Mouse (Mus musculus) neural tube, embryonic 11.5 days (tissue): ENCODE data around the gene Ascl2. TPM values are rescaled to one million over a fixed set of nuclear protein-coding genes. Genes with fewer than 3 reads are reported as not detected.
A peak's percentile ranks its signal among the peaks of the same experiment; 100 is the strongest.

Experiments used
- ATAC-seq: fragments of 200-750 bp; cut with Nextera tagmentation; 2 replicates; pipeline ENCODE4 v1.8.0; 2017; ENCODE audit warnings: moderate number of reproducible peaks, mild to moderate bottlenecking, moderate TSS enrichment, moderate library complexity; ENCODE audit not compliant: insufficient read depth, low FRiP score, low TSS enrichment
- DNase-seq: peaks from one replicate; pipeline ENCODE4 v3.0.0-alpha.2; 2015; ENCODE audit warnings: low spot score
- H3K27ac ChIP-seq: fragments of 300-500 bp; sonication (generic); 2 replicates; pipeline ENCODE4 v1.5.1; 2014; ENCODE audit warnings: low read depth, mild to moderate bottlenecking, low read length
- H3K27me3 ChIP-seq: fragments of 300-500 bp; sonication (generic); 2 replicates; pipeline ENCODE4 v1.6.1; 2014; ENCODE audit warnings: mild to moderate bottlenecking, low read length, mixed read lengths; ENCODE audit not compliant: control insufficient read depth, insufficient read depth
- H3K36me3 ChIP-seq: fragments of 300-500 bp; sonication (generic); 2 replicates; pipeline ENCODE4 v1.6.1; 2014; ENCODE audit warnings: mild to moderate bottlenecking, low read length, moderate library complexity, mixed read lengths; ENCODE audit not compliant: control insufficient read depth, insufficient read depth
- H3K4me1 ChIP-seq: fragments of 300-500 bp; sonication (generic); 2 replicates; pipeline ENCODE4 v1.6.1; 2014; ENCODE audit warnings: low read length, mixed read lengths; ENCODE audit not compliant: control insufficient read depth, insufficient read depth
- H3K4me2 ChIP-seq: fragments of 300-500 bp; sonication (generic); 2 replicates; pipeline ENCODE4 v1.6.1; 2014; ENCODE audit warnings: low read depth, mild to moderate bottlenecking, moderate library complexity
- H3K4me3 ChIP-seq: fragments of 300-500 bp; sonication (generic); 2 replicates; pipeline ENCODE4 v1.5.1; 2014; ENCODE audit warnings: low read depth, low read length
- H3K9ac ChIP-seq: fragments of 300-500 bp; sonication (generic); 2 replicates; pipeline ENCODE4 v1.6.1; 2014; ENCODE audit warnings: mild to moderate bottlenecking, low read length
- H3K9me3 ChIP-seq: fragments of 300-500 bp; sonication (generic); 2 replicates; pipeline ENCODE4 v1.6.1; 2016; ENCODE audit warnings: low read length; ENCODE audit not compliant: control insufficient read depth
- whole genome bisulfite sequencing: fragments of 180-500 bp; shearing (Covaris S2); extraction: QIAGEN DNeasy Blood & Tissue Kit; methylation state at CpG from one replicate; pipeline ENCODE4 v1.1.7; 2014; 5-methylcytosine and 5-hydroxymethylcytosine counted together
- polyA plus RNA-seq: library from polyadenylated mRNA; unstranded; fragments of >200 nt; fragmentation: Nextera tagmentation; extraction: Ambion mirVana; gene quantifications from 2 replicates; pipeline ENCODE4 v1.2.1, GENCODE M21; 2014

Gene Ascl2
- polyA plus RNA-seq, 1 experiment from 2014 or later, result 0.66 TPM

- ATAC-seq (no peak), DNase-seq (peak; percentile 7)
- no peaks in the 10 kb centered on the region for H3K4me1 ChIP-seq
- no peak overlapping the region for H3K4me3 ChIP-seq
- H3K4me2 ChIP-seq, result no peak overlapping the region
- H3K9ac ChIP-seq, result no peak overlapping the region; the same call in 1 of the 2 replicates
- no peaks in the 10 kb centered on the region for H3K36me3 ChIP-seq
- H3K27me3 ChIP-seq, result no peaks in the 10 kb centered on the region
- WGBS, result 87% methylated on average over 6 of the region's 6 CpGs
- H3K27ac ChIP-seq, result 0 out of 2 replicates have a peak overlapping the region, but pooled peaks have one; percentile 14
- H3K9me3 ChIP-seq, result no peaks in the 10 kb centered on the region
Measured at GRCm38 (mm10) chr7:143005344-143006096, 36.5 kb upstream of the Ascl2 start.

- ATAC-seq, result no peak
- peak; percentile 4 for DNase-seq
- Histone ChIP-seq H3K4me2 (no peak within 1 kb of the TSS), H3K27me3 (no peaks in the 10 kb centered on the region), H3K4me3 (no peak within 1 kb of the TSS), H3K36me3 (no peaks in the 10 kb centered on the region), H3K4me1 (no peaks in the 10 kb centered on the region), H3K9me3 (no peaks in the 10 kb centered on the region), H3K27ac (0 out of 2 replicates have a peak within 1 kb of the TSS, but pooled peaks have one; percentile 14), H3K9ac (no peak within 1 kb of the TSS; the same call in 1 of the 2 replicates)
- 73% methylated on average over 4 of the region's 4 CpGs for WGBS
Measured at GRCm38 (mm10) chr7:143004727-143005343, 35.8 kb upstream of the Ascl2 start, which contains the start of gene Tspan32. Gene Tspan32 (plus strand): TSS chr7:143005046.

- H3K27me3 ChIP-seq, result no peaks in the 10 kb centered on the region
- no peaks in the 10 kb centered on the region for H3K4me1 ChIP-seq
- H3K9me3 ChIP-seq, result no peaks in the 10 kb centered on the region
- peak; percentile 8 for DNase-seq
- H3K4me2 ChIP-seq, result no peak overlapping the region
- H3K27ac ChIP-seq, result no peak overlapping the region
- H3K4me3 ChIP-seq, result no peak overlapping the region
- no peak for ATAC-seq
- H3K36me3 ChIP-seq, result no peaks in the 10 kb centered on the region
- 22% methylated on average over 3 of the region's 3 CpGs for WGBS
- no peak overlapping the region for H3K9ac ChIP-seq
Measured at GRCm38 (mm10) chr7:143002679-143003078, 33.6 kb upstream of the Ascl2 start.

- ATAC-seq (no peak), DNase-seq (peak; percentile 7)
- no peak overlapping the region for H3K9ac ChIP-seq
- no peak overlapping the region for H3K4me3 ChIP-seq
- no peaks in the 10 kb centered on the region for H3K9me3 ChIP-seq
- H3K27me3 ChIP-seq, result no peaks in the 10 kb centered on the region
- H3K4me2 ChIP-seq, result no peak overlapping the region
- WGBS, result 77% methylated on average over 3 of the region's 3 CpGs
- no peak overlapping the region for H3K27ac ChIP-seq
- no peaks in the 10 kb centered on the region for H3K4me1 ChIP-seq
- no peaks in the 10 kb centered on the region for H3K36me3 ChIP-seq
Measured at GRCm38 (mm10) chr7:142997403-142998150, 28.5 kb upstream of the Ascl2 start.

- WGBS, result 84% methylated on average over 2 of the region's 2 CpGs
- no peak for ATAC-seq
- no peak overlapping the region for H3K27ac ChIP-seq
Measured at GRCm38 (mm10) chr7:142996998-142997397, 27.9 kb upstream of the Ascl2 start.

GRCm38 (mm10) chr7:142995630-142996338 lies 26.7 kb upstream of the Ascl2 start:
- no peak overlapping the region for H3K4me2 ChIP-seq
- whole genome bisulfite sequencing, result 63% methylated on average over 3 of the region's 3 CpGs

More at GRCm38 (mm10) chr7:142996998-142997397, 27.9 kb upstream of the Ascl2 start:
- H3K4me3 ChIP-seq, result no peak overlapping the region
- no peaks in the 10 kb centered on the region for H3K36me3 ChIP-seq
- no peak overlapping the region for H3K9ac ChIP-seq
- DNase-seq, result no peak
- H3K4me2 ChIP-seq, result no peak overlapping the region
- H3K4me1 ChIP-seq, result no peaks in the 10 kb centered on the region
- no peaks in the 10 kb centered on the region for H3K9me3 ChIP-seq
- H3K27me3 ChIP-seq, result no peaks in the 10 kb centered on the region

GRCm38 (mm10) chr7:142995004-142995403 lies 25.9 kb upstream of the Ascl2 start:
- no peaks in the 10 kb centered on the region for H3K36me3 ChIP-seq
- no peak overlapping the region for H3K9ac ChIP-seq
- H3K4me1 ChIP-seq, result no peaks in the 10 kb centered on the region
- DNase-seq (no peak), ATAC-seq (no peak)
- no peaks in the 10 kb centered on the region for H3K27me3 ChIP-seq
- H3K9me3 ChIP-seq, result no peaks in the 10 kb centered on the region
- H3K4me2 ChIP-seq, result no peak overlapping the region
- H3K4me3 ChIP-seq, result no peak overlapping the region
- H3K27ac ChIP-seq, result no peak overlapping the region

More at GRCm38 (mm10) chr7:142995630-142996338, 26.7 kb upstream of the Ascl2 start:
- ATAC-seq (no peak), DNase-seq (no peak)
- H3K4me3 ChIP-seq, result no peak overlapping the region
- no peaks in the 10 kb centered on the region for H3K27me3 ChIP-seq
- H3K27ac ChIP-seq, result no peak overlapping the region
- H3K4me1 ChIP-seq, result no peaks in the 10 kb centered on the region
- H3K9me3 ChIP-seq, result no peaks in the 10 kb centered on the region
- no peaks in the 10 kb centered on the region for H3K36me3 ChIP-seq
- H3K9ac ChIP-seq, result no peak overlapping the region

- no peaks in the 10 kb centered on the region for H3K27me3 ChIP-seq
- H3K4me1 ChIP-seq, result no peaks in the 10 kb centered on the region
- H3K4me3 ChIP-seq, result no peak overlapping the region
- H3K27ac ChIP-seq, result no peak overlapping the region
- no peak overlapping the region for H3K4me2 ChIP-seq
- ATAC-seq, result no peak
- no peak overlapping the region for H3K9ac ChIP-seq
- no peaks in the 10 kb centered on the region for H3K9me3 ChIP-seq
- H3K36me3 ChIP-seq, result no peaks in the 10 kb centered on the region
- 85% methylated on average over 3 of the region's 3 CpGs for WGBS
- no peak for DNase-seq
Measured at GRCm38 (mm10) chr7:142987718-142988117, 18.7 kb upstream of the Ascl2 start.
